8 mouse cellular contexts compared by ENCODE assay signal in genomic region chr9:21029291-21030054, GRCm38 (mm10). TPM values are rescaled to one million over a fixed set of nuclear protein-coding genes. Genes with fewer than 3 reads are reported as not detected.
DNase-seq lines count a peak whose midpoint lies in the region; ATAC-seq lines count a peak whose summit lies in the region.

Gene Icam4 (plus strand): TSS chr9:21029373.

- H3K9me3 ChIP-seq in limb, embryonic 15.5 days, result no peaks in the 10 kb centered on the region
- no peaks in the 10 kb centered on the region for H3K9me3 ChIP-seq in midbrain, embryonic 16.5 days (replicated peaks; ENCODE audit: control insufficient read depth, low read length, poor library complexity, severe bottlenecking)

- H3K27me3 ChIP-seq in limb, embryonic 15.5 days, result peaks cover 61% of the 10 kb centered on the region
- H3K27me3 ChIP-seq in midbrain, embryonic 16.5 days (ENCODE audit: control insufficient read depth, insufficient read depth, low read depth, low read length), result peaks cover 46% of the 10 kb centered on the region
- no peaks in the 10 kb centered on the region for H3K27me3 ChIP-seq in splenic B cell, adult 2 months (ENCODE audit: control insufficient read depth, insufficient read depth, low read length, poor library complexity, severe bottlenecking)

- ATAC-seq in granulocyte monocyte progenitor cell, adult 5-6 weeks (replicated peaks; ENCODE audit: poor library complexity, severe bottlenecking), result peak; percentile 51
- ATAC-seq in limb, embryonic 15.5 days (ENCODE audit: insufficient number of reproducible peaks, low FRiP score, low TSS enrichment, low read depth), result no peak
- no peak for ATAC-seq in midbrain, embryonic 16.5 days

- peak within 1 kb of the TSS; percentile 98 for H3K4me2 ChIP-seq in limb, embryonic 15.5 days
- H3K4me2 ChIP-seq in midbrain, embryonic 16.5 days (ENCODE audit: low read length), result peak within 1 kb of the TSS; percentile 42

- peaks cover 45% of the 10 kb centered on the region for H3K4me1 ChIP-seq in limb, embryonic 15.5 days
- peaks cover 31% of the 10 kb centered on the region for H3K4me1 ChIP-seq in midbrain, embryonic 16.5 days (ENCODE audit: control insufficient read depth, insufficient read depth, low read length)

- 0 out of 2 replicates have a peak within 1 kb of the TSS, but pooled peaks have one; percentile 14 for H3K9ac ChIP-seq in limb, embryonic 15.5 days
- no peak within 1 kb of the TSS for H3K9ac ChIP-seq in midbrain, embryonic 16.5 days (ENCODE audit: low read depth, low read length)

- peaks cover 11% of the 10 kb centered on the region; the same call in 1 of the 2 replicates for H3K36me3 ChIP-seq in limb, embryonic 15.5 days
- H3K36me3 ChIP-seq in midbrain, embryonic 16.5 days (ENCODE audit: control insufficient read depth, insufficient read depth, low read length), result no peaks in the 10 kb centered on the region
- peaks cover 12% of the 10 kb centered on the region for H3K36me3 ChIP-seq in splenic B cell, adult 2 months (ENCODE audit: control insufficient read depth, insufficient read depth, low read length, poor library complexity, severe bottlenecking)

- no peak within 1 kb of the TSS for H3K27ac ChIP-seq in limb, embryonic 15.5 days
- H3K27ac ChIP-seq in midbrain, embryonic 16.5 days (ENCODE audit: low read length), result no peak within 1 kb of the TSS

- peak within 1 kb of the TSS; percentile 54 for H3K4me3 ChIP-seq in limb, embryonic 15.5 days
- H3K4me3 ChIP-seq in midbrain, embryonic 16.5 days (ENCODE audit: low read depth, low read length), result peak within 1 kb of the TSS; percentile 17; the same call in 1 of the 2 replicates

- 3% methylated on average over 37 of the region's 37 CpGs for WGBS in limb, embryonic 15.5 days
- 3% methylated on average over 37 of the region's 37 CpGs for WGBS in midbrain, embryonic 16.5 days

- peak; percentile 75 to 80 for DNase-seq in right cerebral cortex, adult 2 months (ENCODE audit: low spot score in 2 of 2)
- DNase-seq in right cerebral cortex, postnatal 25 days, result no peak
- peak; percentile 90 for DNase-seq in embryo, embryonic 10 days (ENCODE audit: low spot score)
- DNase-seq in kidney, adult 11 months, result peak; percentile 84
- DNase-seq in splenic B cell, adult 2 months (ENCODE audit: low read depth, low spot score), result peak; percentile 80

RNA-seq across cellular contexts. Expression of gene Icam4, which starts in this region (rescaled TPM):
- total RNA-seq in granulocyte monocyte progenitor cell, adult 5-6 weeks (2014; fragmentation: Nextera tagmentation), result 2.1 and 2.3 TPM in 2 replicates
- total RNA-seq in granulocyte monocyte progenitor cell, adult 5-6 weeks (2017), result 0.31 and 1.2 TPM in 2 replicates
- polyA plus RNA-seq in limb, embryonic 15.5 days (2015; fragmentation: Nextera tagmentation; extraction: Ambion mirVana), result 0.96 and 3.0 TPM in 2 replicates
- 0.24 TPM in 1 of 2 replicates, not detected in the other for polyA plus RNA-seq in midbrain, embryonic 16.5 days (2015; fragmentation: Nextera tagmentation; extraction: Ambion mirVana)
